Mouse (Mus musculus) heart, embryonic 16.5 days (tissue): ENCODE results near the gene Gm8020. TPM values are rescaled to one million over a fixed set of nuclear protein-coding genes. Genes with fewer than 3 reads are reported as not detected.
"Not testable (repeated sequence)": the region's sequence is repeated elsewhere in the genome, so short reads cannot be mapped to it uniquely, and the experiment has no call there.

ENCODE experiments used
- ATAC-seq: fragments of 200-750 bp; cut with Nextera tagmentation; replicated peaks from 2 replicates; pipeline ENCODE4 v1.8.0; 2017; ENCODE audit warnings: moderate number of reproducible peaks; ENCODE audit not compliant: insufficient read depth, low FRiP score; ENCODE audit errors: extremely low read depth
- H3K27ac ChIP-seq: fragments of 300-500 bp; sonication (generic); 2 replicates; pipeline ENCODE4 v1.5.1; 2014; ENCODE audit warnings: mild to moderate bottlenecking, low read length, control low read depth, moderate library complexity
- H3K27me3 ChIP-seq: fragments of 300-500 bp; sonication (generic); 2 replicates; pipeline ENCODE4 v1.6.1; 2014; ENCODE audit warnings: low read length, mixed read lengths; ENCODE audit not compliant: control insufficient read depth, insufficient read depth
- H3K36me3 ChIP-seq: fragments of 300-500 bp; sonication (generic); 2 replicates; pipeline ENCODE4 v1.6.1; 2014; ENCODE audit not compliant: control insufficient read depth, insufficient read depth
- H3K4me1 ChIP-seq: fragments of 300-500 bp; sonication (generic); 2 replicates; pipeline ENCODE4 v1.6.1; 2014; ENCODE audit warnings: low read length, mixed read lengths; ENCODE audit not compliant: control insufficient read depth, insufficient read depth
- H3K4me2 ChIP-seq: fragments of 300-500 bp; sonication (generic); 2 replicates; pipeline ENCODE4 v1.6.1; 2014; ENCODE audit warnings: low read depth, mild to moderate bottlenecking, control low read depth, low read length
- H3K4me3 ChIP-seq: fragments of 300-500 bp; sonication (generic); 2 replicates; pipeline ENCODE4 v1.5.1; 2014; ENCODE audit warnings: mild to moderate bottlenecking, control low read depth, low read length
- H3K9ac ChIP-seq: fragments of 300-500 bp; sonication (generic); 2 replicates; pipeline ENCODE4 v1.6.1; 2014; ENCODE audit warnings: low read length, control low read depth
- H3K9me3 ChIP-seq: fragments of 300-500 bp; sonication (generic); replicated peaks from 2 replicates; pipeline ENCODE4 v1.6.1; 2016; ENCODE audit warnings: low read length; ENCODE audit not compliant: control insufficient read depth
- WGBS: fragments of 180-500 bp; shearing (Covaris S2); extraction: QIAGEN DNeasy Blood & Tissue Kit; methylation state at CpG from one replicate; pipeline ENCODE4 v1.1.7; 2014; 5-methylcytosine and 5-hydroxymethylcytosine counted together
- polyA plus RNA-seq: library from polyadenylated mRNA; unstranded; fragments of >200 nt; fragmentation: Nextera tagmentation; extraction: Ambion mirVana; gene quantifications from 2 replicates; pipeline ENCODE4 v1.2.1, GENCODE M21; 2015

Gm8020 gene
- polyA plus RNA-seq: not detected in 2 replicates

- H3K27me3 ChIP-seq, ATAC-seq, H3K9ac ChIP-seq, H3K4me1 ChIP-seq, H3K4me2 ChIP-seq, H3K27ac ChIP-seq, H3K36me3 ChIP-seq, H3K9me3 ChIP-seq, H3K4me3 ChIP-seq: not testable (repeated sequence)
- 71% methylated on average over 1 of the region's 3 CpGs for WGBS
These were observed at the start of gene Gm8020 for GRCm38 (mm10) chr14:42502249-42502648. TSS of gene Gm8020 (minus strand) at chr14:42502349.

DNA sequence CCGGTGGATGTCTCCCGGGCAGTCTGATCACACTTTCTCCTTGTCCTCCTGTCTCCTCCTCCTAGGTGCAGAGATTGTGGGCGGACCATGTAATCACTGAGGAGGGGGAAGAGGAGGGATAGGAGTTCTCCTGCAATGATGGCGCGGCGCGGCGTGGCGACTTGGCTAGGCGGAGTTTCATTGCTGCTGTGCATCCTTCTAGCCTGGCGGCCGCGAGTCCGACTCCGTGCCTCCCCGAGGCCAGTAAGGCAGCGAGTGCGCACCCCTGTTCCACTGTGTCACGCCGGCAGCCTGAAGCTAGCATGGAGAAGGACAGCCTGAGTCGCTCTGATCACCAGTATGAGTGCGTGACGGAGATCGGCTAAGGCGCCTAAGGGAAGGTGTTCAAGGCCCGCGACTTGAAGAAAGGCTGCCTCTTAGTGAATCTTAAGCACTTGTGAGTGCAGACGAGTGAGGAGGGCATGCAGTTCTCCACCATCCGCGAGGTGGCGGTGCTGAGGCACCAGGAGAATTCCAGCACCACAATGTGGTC lies 41.1 kb upstream of the Gm8020 start:
- H3K9me3 ChIP-seq, H3K36me3 ChIP-seq, H3K4me3 ChIP-seq, H3K9ac ChIP-seq, H3K27me3 ChIP-seq, H3K4me1 ChIP-seq, H3K27ac ChIP-seq, H3K4me2 ChIP-seq, ATAC-seq: not testable (repeated sequence)
- WGBS: 6% methylated on average over 24 of the region's 31 CpGs

GRCm38 (mm10) chr14:42542316-42543169 lies 40.4 kb upstream of the Gm8020 start:
- not testable (repeated sequence) for H3K9ac ChIP-seq, H3K9me3 ChIP-seq, H3K4me1 ChIP-seq, H3K4me3 ChIP-seq, H3K27me3 ChIP-seq, H3K4me2 ChIP-seq, H3K36me3 ChIP-seq, ATAC-seq, H3K27ac ChIP-seq
- 13% methylated on average over 15 of the region's 29 CpGs for WGBS

- H3K36me3 ChIP-seq, H3K4me2 ChIP-seq, H3K27ac ChIP-seq, H3K9ac ChIP-seq, ATAC-seq, H3K9me3 ChIP-seq, H3K27me3 ChIP-seq, H3K4me3 ChIP-seq, H3K4me1 ChIP-seq: not testable (repeated sequence)
- WGBS: 96% methylated on average over 1 of the region's 3 CpGs
These were observed 22.0 kb upstream of the Gm8020 start, which contains the start of gene Gm8024 for GRCm38 (mm10) chr14:42524182-42524581. TSS of gene Gm8024 (minus strand) at chr14:42524282.

DNA sequence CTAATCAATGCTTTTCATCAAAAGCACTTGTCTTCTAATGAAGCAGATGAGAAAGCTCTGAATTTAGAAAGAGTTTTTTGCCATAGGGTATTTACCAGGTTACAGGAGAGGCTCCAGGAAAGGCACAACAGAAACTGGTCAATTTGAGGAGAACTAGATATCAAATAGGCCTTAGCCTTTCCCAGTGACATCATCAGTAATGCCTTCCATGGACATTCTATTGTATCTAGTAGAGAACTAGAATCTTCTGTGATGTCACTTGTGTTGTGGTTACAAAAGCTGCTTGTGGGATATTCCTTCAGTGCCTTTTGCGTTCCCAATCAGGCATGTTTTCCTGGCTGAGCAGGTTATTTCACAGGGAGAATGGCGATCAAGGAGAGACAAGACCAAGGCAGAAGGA lies 38.6 kb downstream of the Gm8020 start, which contains the start of gene Gm8011:
Gm8011 (plus strand) TSS at position 301 of the 400 bp plus-strand sequence.
- not testable (repeated sequence) for H3K9ac ChIP-seq, H3K36me3 ChIP-seq, ATAC-seq, H3K4me2 ChIP-seq, H3K9me3 ChIP-seq, H3K4me3 ChIP-seq, H3K27me3 ChIP-seq, H3K4me1 ChIP-seq, H3K27ac ChIP-seq
- 45% methylated on average over 2 of the region's 2 CpGs for WGBS

Other genes with a start within 250 kb of the Gm8020 start
- gene Gm17026, start 242.3 kb downstream of the Gm8020 start, polyA plus RNA-seq: not detected in 2 replicates
- not detected in 2 replicates for gene Gm9611, start 205.0 kb downstream of the Gm8020 start, polyA plus RNA-seq
- not detected in 2 replicates for gene Gm7995, start 192.1 kb downstream of the Gm8020 start, polyA plus RNA-seq
- gene Gm8005, start 62.7 kb downstream of the Gm8020 start, polyA plus RNA-seq: not detected in 2 replicates
- not detected in 2 replicates for gene Gm8011, start 38.5 kb downstream of the Gm8020 start, polyA plus RNA-seq
- gene Gm8024, start 21.9 kb upstream of the Gm8020 start, polyA plus RNA-seq: not detected in 2 replicates
- gene Gm17124, start 97.5 kb upstream of the Gm8020 start, polyA plus RNA-seq: not detected in 2 replicates
- not detected in 2 replicates for gene Gm3633, start 139.6 kb upstream of the Gm8020 start, polyA plus RNA-seq
- not detected in 2 replicates for gene Gm10378, start 153.6 kb upstream of the Gm8020 start, polyA plus RNA-seq